8 mouse cellular contexts compared by ENCODE assay signal in the genomic region with DNA sequence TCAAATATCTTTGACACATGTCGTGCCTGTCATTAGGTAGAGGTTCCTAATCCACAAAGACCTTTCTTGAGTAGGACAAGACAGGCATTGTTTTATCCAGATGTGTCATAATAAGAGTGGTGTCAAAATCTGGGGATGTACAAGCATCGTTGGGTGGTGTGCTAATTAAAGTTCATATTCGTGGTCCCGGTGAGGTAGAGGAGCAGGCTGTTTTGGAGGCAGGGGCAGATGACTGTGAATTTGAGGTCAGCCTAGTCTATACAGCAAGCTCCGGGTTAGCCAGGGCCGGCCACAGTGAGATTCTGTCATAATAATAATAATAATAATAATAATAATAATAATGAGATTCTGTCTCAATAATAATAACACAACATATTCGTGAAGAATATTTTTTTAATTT. TPM values are rescaled to one million over a fixed set of nuclear protein-coding genes. Genes with fewer than 3 reads are reported as not detected.
A peak's percentile ranks its signal among the peaks of the same experiment; 100 is the strongest.
DNase-seq lines count a peak whose midpoint lies in the region; ATAC-seq lines count a peak whose summit lies in the region.

No protein-coding gene starts in this region.

- H3K27me3 ChIP-seq in kidney, embryonic 14.5 days (ENCODE audit: control insufficient read depth, insufficient read depth, low read length): no peaks in the 10 kb centered on the region
- H3K27me3 ChIP-seq in hindbrain, embryonic 14.5 days (ENCODE audit: control insufficient read depth, insufficient read depth, low read length): no peaks in the 10 kb centered on the region
- no peaks in the 10 kb centered on the region for H3K27me3 ChIP-seq in midbrain, embryonic 15.5 days (replicated peaks)

- peak overlapping the region; percentile 68 for H3K4me2 ChIP-seq in kidney, embryonic 14.5 days (replicated peaks; ENCODE audit: low read depth, low read length)
- H3K4me2 ChIP-seq in hindbrain, embryonic 14.5 days (replicated peaks): peak overlapping the region; percentile 78
- H3K4me2 ChIP-seq in midbrain, embryonic 15.5 days: peak overlapping the region; percentile 57

- 37% methylated on average over 7 of the region's 7 CpGs for WGBS in kidney, embryonic 14.5 days
- WGBS in hindbrain, embryonic 14.5 days: 44% methylated on average over 7 of the region's 7 CpGs
- WGBS in midbrain, embryonic 15.5 days: 42% methylated on average over 7 of the region's 7 CpGs

- H3K4me1 ChIP-seq in kidney, embryonic 14.5 days (ENCODE audit: control insufficient read depth, insufficient read depth, low read length): peaks cover 6% of the 10 kb centered on the region; the same call in 1 of the 2 replicates
- H3K4me1 ChIP-seq in hindbrain, embryonic 14.5 days (replicated peaks; ENCODE audit: control insufficient read depth, insufficient read depth, low read length): peaks cover 8% of the 10 kb centered on the region; the same call in 1 of the 2 replicates
- H3K4me1 ChIP-seq in midbrain, embryonic 15.5 days: peaks cover 8% of the 10 kb centered on the region

- H3K36me3 ChIP-seq in kidney, embryonic 14.5 days (ENCODE audit: control insufficient read depth, insufficient read depth, low read length): no peaks in the 10 kb centered on the region; the same call in 1 of the 2 replicates
- peaks cover 3% of the 10 kb centered on the region; the same call in 1 of the 2 replicates for H3K36me3 ChIP-seq in hindbrain, embryonic 14.5 days (replicated peaks; ENCODE audit: control insufficient read depth, insufficient read depth)
- no peaks in the 10 kb centered on the region for H3K36me3 ChIP-seq in midbrain, embryonic 15.5 days (replicated peaks)

- H3K9ac ChIP-seq in kidney, embryonic 14.5 days (ENCODE audit: low read depth, low read length): peak overlapping the region; percentile 92
- H3K9ac ChIP-seq in hindbrain, embryonic 14.5 days: peak overlapping the region; percentile 68
- H3K9ac ChIP-seq in midbrain, embryonic 15.5 days: peak overlapping the region; percentile 94

- DNase-seq in kidney, adult 9 months: no peak
- DNase-seq in MN1 (ENCODE audit: low spot score): peak; percentile 15
- DNase-seq in hindbrain, embryonic 14.5 days (ENCODE audit: low spot score): no peak
- DNase-seq in adrenal gland, postnatal 10 days: no peak
- no peak for DNase-seq in spleen, postnatal 36 days (ENCODE audit: low spot score in 2 of 2)

- H3K27ac ChIP-seq in kidney, embryonic 14.5 days (ENCODE audit: low read depth, low read length): peak overlapping the region; percentile 73; the same call in 1 of the 2 replicates
- H3K27ac ChIP-seq in hindbrain, embryonic 14.5 days: peak overlapping the region; percentile 85; the same call in 1 of the 2 replicates
- H3K27ac ChIP-seq in midbrain, embryonic 15.5 days: 0 out of 2 replicates have a peak overlapping the region, but pooled peaks have one; percentile 90

- no peaks in the 10 kb centered on the region for H3K9me3 ChIP-seq in kidney, embryonic 14.5 days (ENCODE audit: control insufficient read depth, low read length)
- H3K9me3 ChIP-seq in hindbrain, embryonic 14.5 days (ENCODE audit: control insufficient read depth, low read length): no peaks in the 10 kb centered on the region
- no peaks in the 10 kb centered on the region for H3K9me3 ChIP-seq in midbrain, embryonic 15.5 days

- ATAC-seq in kidney, embryonic 14.5 days (ENCODE audit: low FRiP score, low TSS enrichment): no peak
- no peak for ATAC-seq in hindbrain, embryonic 14.5 days (ENCODE audit: low FRiP score)
- ATAC-seq in midbrain, embryonic 15.5 days (replicated peaks): 0 out of 2 replicates have a peak, but pooled peaks have one; percentile 31
- ATAC-seq in CD4-positive, CD25-positive, alpha-beta regulatory T cell, adult 4 months: no peak

- peak overlapping the region; percentile 91 for H3K4me3 ChIP-seq in kidney, embryonic 14.5 days (ENCODE audit: low read length)
- H3K4me3 ChIP-seq in hindbrain, embryonic 14.5 days (replicated peaks; ENCODE audit: low read length): peak overlapping the region; percentile 56
- H3K4me3 ChIP-seq in midbrain, embryonic 15.5 days: peak overlapping the region; percentile 93

RNA-seq across cellular contexts. Expression of gene Mdm4, which starts 5.9 kb away (rescaled TPM):
- 36.0 and 57.6 TPM in 2 replicates for polyA plus RNA-seq in kidney, embryonic 14.5 days (2014; fragmentation: Nextera tagmentation; extraction: Ambion mirVana)
- 42.4 and 51.8 TPM in 2 replicates for polyA plus RNA-seq in hindbrain, embryonic 14.5 days (2014; fragmentation: Nextera tagmentation; extraction: Ambion mirVana)
- 44.3 and 45.4 TPM in 2 replicates for polyA plus RNA-seq in midbrain, embryonic 15.5 days (2015; fragmentation: Nextera tagmentation; extraction: Ambion mirVana)
- total RNA-seq in adrenal gland, postnatal 10 days (2021): 100 to 1,000 TPM in 1 of 2 experiments, 10 to 100 TPM in 1; 58.5 to 101 TPM
- 100 to 1,000 TPM in 1 of 2 experiments, 10 to 100 TPM in 1; 97.4 to 119 TPM for polyA plus RNA-seq in CD4-positive, CD25-positive, alpha-beta regulatory T cell, adult 4 months (2017; shearing (Covaris generic))

RNA-seq across cellular contexts. Expression of gene Pik3c2b, which starts 21.0 kb away (rescaled TPM):
- 6.3 and 9.1 TPM in 2 replicates for polyA plus RNA-seq in kidney, embryonic 14.5 days (2014; fragmentation: Nextera tagmentation; extraction: Ambion mirVana)
- polyA plus RNA-seq in hindbrain, embryonic 14.5 days (2014; fragmentation: Nextera tagmentation; extraction: Ambion mirVana): 13.7 and 14.8 TPM in 2 replicates
- polyA plus RNA-seq in midbrain, embryonic 15.5 days (2015; fragmentation: Nextera tagmentation; extraction: Ambion mirVana): 16.2 and 17.1 TPM in 2 replicates
- total RNA-seq in adrenal gland, postnatal 10 days (2021): 10 to 100 TPM in 1 of 2 experiments, 1 to 10 TPM in 1; 8.8 to 14.1 TPM
- polyA plus RNA-seq in CD4-positive, CD25-positive, alpha-beta regulatory T cell, adult 4 months (2017; shearing (Covaris generic)): 1 to 10 TPM in 1 of 2 experiments, under 1 TPM in 1; 0.78 to 1.1 TPM
